Mouse (Mus musculus) ES-E14 (cell line): ENCODE data around the gene Osbp. TPM values are rescaled to one million over a fixed set of nuclear protein-coding genes. Genes with fewer than 3 reads are reported as not detected.

Experiments
- DNase-seq: peaks from one replicate; pipeline ENCODE4 v3.0.0-alpha.2; 2013; ENCODE audit warnings: low read depth, low spot score
- H3K27ac ChIP-seq: 2 replicates; pipeline ENCODE4 v1.5.1; 2012; ENCODE audit warnings: low read depth, mild to moderate bottlenecking, low read length, moderate library complexity, mixed read lengths; ENCODE audit not compliant: poor library complexity, insufficient read depth, severe bottlenecking
- H3K36me3 ChIP-seq: 2 replicates; pipeline ENCODE4 v1.6.1; 2012; ENCODE audit warnings: mild to moderate bottlenecking, low read length, moderate library complexity, mixed read lengths; ENCODE audit not compliant: control insufficient read depth, poor library complexity, insufficient read depth, severe bottlenecking
- H3K4me1 ChIP-seq, 2 experiments: fragments of 150-350 bp in 1 of 2; sonication (generic) in 1 of 2; 2 replicates each; pipeline ENCODE4 v1.6.1; 2012; ENCODE audit warnings: low read length in 2 of 2, mild to moderate bottlenecking in 1 of 2, mixed read lengths in 1 of 2; ENCODE audit not compliant: control insufficient read depth in 2 of 2, insufficient read depth in 2 of 2, poor library complexity in 1 of 2
- H3K4me3 ChIP-seq, 2 experiments: fragments of 150-350 bp in 1 of 2; sonication (generic) in 1 of 2; 2 replicates each; pipeline ENCODE4 v1.5.1; 2012; ENCODE audit warnings: low read length in 2 of 2, low read depth in 1 of 2, mild to moderate bottlenecking in 1 of 2, mixed read lengths in 1 of 2; ENCODE audit not compliant: insufficient read depth in 1 of 2, poor library complexity in 1 of 2, severe bottlenecking in 1 of 2
- H3K9ac ChIP-seq: 2 replicates; pipeline ENCODE4 v1.6.1; 2012; ENCODE audit warnings: low read depth, mild to moderate bottlenecking, low read length, mixed read lengths; ENCODE audit not compliant: poor library complexity, insufficient read depth, severe bottlenecking
- H3K9me3 ChIP-seq: fragments of 150-350 bp; sonication (generic); 2 replicates; pipeline ENCODE4 v1.6.1; 2012; ENCODE audit warnings: low read depth, mild to moderate bottlenecking, low read length; ENCODE audit not compliant: control insufficient read depth, insufficient read depth
- CHD2 ChIP-seq: IDR thresholded peaks from 2 replicates; pipeline ENCODE4 v1.6.1; 2014; ENCODE audit warnings: mild to moderate bottlenecking, low read depth, low read length, inconsistent platforms
- HCFC1 ChIP-seq: IDR thresholded peaks from 2 replicates; pipeline ENCODE4 v1.6.1; 2012; ENCODE audit warnings: low read length, inconsistent platforms, borderline replicate concordance; ENCODE audit not compliant: insufficient read depth
- MAFK ChIP-seq: IDR thresholded peaks from 2 replicates; pipeline ENCODE4 v1.6.1; 2014; ENCODE audit warnings: mild to moderate bottlenecking, low read depth, low read length, inconsistent platforms; ENCODE audit not compliant: insufficient read depth
- ZC3H11A ChIP-seq: IDR thresholded peaks from 2 replicates; pipeline ENCODE4 v1.6.1; 2012; ENCODE audit warnings: low read depth, mild to moderate bottlenecking, inconsistent platforms, low read length, borderline replicate concordance
- ZNF384 ChIP-seq: IDR thresholded peaks from 2 replicates; pipeline ENCODE4 v1.6.1; 2012; ENCODE audit warnings: low read depth, low read length, inconsistent platforms
- in situ Hi-C, 2 experiments: fragments of 600-800 bp; cut with MboI; formaldehyde crosslinking; loops; one replicate each; pipeline ENCODE4 v1.15.1; 2025; ENCODE audit warnings: low sequenced_read_pairs in 2 of 2, inconsistent platforms in 1 of 2; ENCODE audit not compliant: unreplicated experiment in 2 of 2
- total RNA-seq: library from RNA; depleted of rRNA; stranded (reverse); fragments of 300-350 nt; gene quantifications from 2 replicates; pipeline ENCODE4 v1.2.3, GENCODE M21; 2012

Gene Osbp
- total RNA-seq, 1 experiment, result 18.5 TPM

GRCm38 (mm10) chr19:12016192-12016591, 50.5 kb downstream of the Osbp start:
- Histone ChIP-seq H3K9ac (no peak overlapping the region), H3K4me3 (no peak overlapping the region), H3K27ac (no peak overlapping the region), H3K9me3 (no peaks in the 10 kb centered on the region), H3K36me3 (no peaks in the 10 kb centered on the region), H3K4me1 (peaks cover 0 to 12% of the 10 kb centered on the region in 2 experiments; a peak in 1 of 4 replicates)
- TF ChIP-seq HCFC1, result no peak
- no peak for TF ChIP-seq CHD2
- TF ChIP-seq ZNF384, result no peak
- no peak for TF ChIP-seq ZC3H11A
- no peak for TF ChIP-seq MAFK
- in situ Hi-C loops, result loop anchor here in 1 of 2 experiments (25.0 kb wide), 1 partner anchor 771 kb away; the partner anchor contains the start of genes Lpxn and Zfp91
- no peak for DNase-seq

GRCm38 (mm10) chr19:12024149-12024548, 58.4 kb downstream of the Osbp start:
- Histone ChIP-seq H3K4me3 (no peak overlapping the region), H3K27ac (no peak overlapping the region), H3K9ac (no peak overlapping the region), H3K36me3 (no peaks in the 10 kb centered on the region), H3K4me1 (peaks cover 0 to 2% of the 10 kb centered on the region in 2 experiments; a peak in 1 of 4 replicates), H3K9me3 (no peaks in the 10 kb centered on the region)
- DNase-seq, result no peak
- TF ChIP-seq HCFC1, result no peak
- TF ChIP-seq MAFK, result no peak
- no peak for TF ChIP-seq ZNF384
- no peak for TF ChIP-seq ZC3H11A
- TF ChIP-seq CHD2, result no peak
- in situ Hi-C loops, result loop anchor here in 1 of 2 experiments (25.0 kb wide), 1 partner anchor 763 kb away; the partner anchor contains the start of genes Lpxn and Zfp91

- no peak for DNase-seq
- no peak overlapping the region for H3K4me3 ChIP-seq
- no peak overlapping the region for H3K9ac ChIP-seq
- H3K36me3 ChIP-seq, result no peaks in the 10 kb centered on the region
- TF ChIP-seq MAFK, result no peak
- TF ChIP-seq ZC3H11A, result no peak
- no peak for TF ChIP-seq ZNF384
- no peak for TF ChIP-seq HCFC1
- no peak for TF ChIP-seq CHD2
- in situ Hi-C loops, result no loop called here
- H3K9me3 ChIP-seq, result no peaks in the 10 kb centered on the region
- H3K27ac ChIP-seq, result no peak overlapping the region
- peaks cover 0 to 2% of the 10 kb centered on the region in 2 experiments; a peak in 1 of 4 replicates for H3K4me1 ChIP-seq
Measured at GRCm38 (mm10) chr19:12025333-12025732, 59.6 kb downstream of the Osbp start.

- peaks cover 0 to 2% of the 10 kb centered on the region in 2 experiments; a peak in 1 of 4 replicates for H3K4me1 ChIP-seq
- no peaks in the 10 kb centered on the region for H3K36me3 ChIP-seq
- H3K9me3 ChIP-seq, result no peaks in the 10 kb centered on the region
- H3K4me3 ChIP-seq, result no peak overlapping the region
- DNase-seq, result no peak
- TF ChIP-seq ZC3H11A (no peak), CHD2 (no peak), MAFK (no peak), ZNF384 (no peak), HCFC1 (no peak)
- no peak overlapping the region for H3K27ac ChIP-seq
- in situ Hi-C loops, result no loop called here
- no peak overlapping the region for H3K9ac ChIP-seq
Measured at GRCm38 (mm10) chr19:12026606-12027005, 60.9 kb downstream of the Osbp start.
